Mouse (Mus musculus) olfactory bulb, adult 2 months (tissue): ENCODE data around the gene Gm10491. TPM values are rescaled to one million over a fixed set of nuclear protein-coding genes. Genes with fewer than 3 reads are reported as not detected.

Experiments used
- H3K27ac ChIP-seq: fragments of 200-500 bp; 2 replicates; pipeline ENCODE4 v1.5.1; 2012; ENCODE audit warnings: low read depth, low read length; ENCODE audit not compliant: insufficient read depth
- H3K4me1 ChIP-seq: fragments of 200-500 bp; 2 replicates; pipeline ENCODE4 v1.6.1; 2012; ENCODE audit warnings: low read length; ENCODE audit not compliant: control insufficient read depth, insufficient read depth
- H3K4me3 ChIP-seq: fragments of 200-500 bp; 2 replicates; pipeline ENCODE4 v1.5.1; 2012; ENCODE audit warnings: mild to moderate bottlenecking, low read depth, low read length, moderate library complexity; ENCODE audit not compliant: insufficient read depth
- CTCF ChIP-seq: fragments of 200-500 bp; IDR thresholded peaks from 2 replicates; pipeline ENCODE4 v1.5.1; 2012; ENCODE audit warnings: low read depth, mild to moderate bottlenecking, low read length, moderate library complexity; ENCODE audit not compliant: insufficient read depth
- POLR2A ChIP-seq: fragments of 200-500 bp; IDR thresholded peaks from 2 replicates; pipeline ENCODE4 v1.6.1; 2012; ENCODE audit warnings: mild to moderate bottlenecking, low read depth, low read length, moderate library complexity; ENCODE audit not compliant: insufficient read depth
- WGBS: fragments of 180-500 bp; shearing (Covaris S2); methylation state at CpG from one replicate; pipeline ENCODE4 v1.1.7; 2018; 5-methylcytosine and 5-hydroxymethylcytosine counted together
- polyA plus RNA-seq: library from polyadenylated mRNA; stranded (reverse); fragments of >200 nt; gene quantifications from 2 replicates; pipeline ENCODE4 v1.2.4, GENCODE M21; 2012; ENCODE audit warnings: low replicate concordance; ENCODE audit not compliant: missing spikeins, insufficient read depth, insufficient read length

Gene Gm10491
- polyA plus RNA-seq, 1 experiment: not detected

GRCm38 (mm10) chrX:7898211-7898610 is 9.4 kb downstream of the Gm10491 start:
- TF ChIP-seq POLR2A (no peak), CTCF (no peak)
- WGBS: 26% methylated on average over 13 of the region's 13 CpGs
- peak overlapping the region; percentile 65 for H3K4me3 ChIP-seq
- peak overlapping the region; percentile 98 for H3K27ac ChIP-seq
- H3K4me1 ChIP-seq: no peaks in the 10 kb centered on the region; the same call in 1 of the 2 replicates

- WGBS: 11% methylated on average over 48 of the region's 49 CpGs
- no peaks in the 10 kb centered on the region for H3K4me1 ChIP-seq
- H3K27ac ChIP-seq: peak within 1 kb of the TSS; percentile 85
- TF ChIP-seq CTCF (no peak), POLR2A (peak; percentile 42)
- H3K4me3 ChIP-seq: peak within 1 kb of the TSS; percentile 74
Measured at GRCm38 (mm10) chrX:7883841-7884567, 23.6 kb downstream of the Gm10491 start, which contains the start of gene Slc35a2. Gene Slc35a2, plus strand, starts transcription at chrX:7884028.

GRCm38 (mm10) chrX:7879819-7880218 is 27.8 kb downstream of the Gm10491 start:
- H3K27ac ChIP-seq: no peak overlapping the region
- H3K4me1 ChIP-seq: no peaks in the 10 kb centered on the region
- H3K4me3 ChIP-seq: peak overlapping the region; percentile 40
- TF ChIP-seq CTCF: no peak
- 9% methylated on average over 11 of the region's 11 CpGs for WGBS

GRCm38 (mm10) chrX:7878495-7878894 is 29.1 kb downstream of the Gm10491 start:
- TF ChIP-seq CTCF (no peak), POLR2A (no peak)
- Histone ChIP-seq H3K4me1 (no peaks in the 10 kb centered on the region), H3K4me3 (peak overlapping the region; percentile 81), H3K27ac (peak overlapping the region; percentile 71)
- 21% methylated on average over 21 of the region's 21 CpGs for WGBS

- TF ChIP-seq POLR2A (peak; percentile 49), CTCF (no peak)
- Histone ChIP-seq H3K27ac (peak within 1 kb of the TSS; percentile 71), H3K4me3 (peak within 1 kb of the TSS; percentile 81), H3K4me1 (no peaks in the 10 kb centered on the region)
- WGBS: 12% methylated on average over 38 of the region's 38 CpGs
Measured at GRCm38 (mm10) chrX:7878007-7878419, 29.6 kb downstream of the Gm10491 start, which contains the start of gene Pim2. Gene Pim2, plus strand, starts transcription at chrX:7878262.

- Histone ChIP-seq H3K4me3 (no peak overlapping the region), H3K27ac (no peak overlapping the region), H3K4me1 (no peaks in the 10 kb centered on the region)
- 33% methylated on average over 3 of the region's 3 CpGs for WGBS
- TF ChIP-seq POLR2A (no peak), CTCF (no peak)
Measured at GRCm38 (mm10) chrX:7869826-7870225, 37.8 kb downstream of the Gm10491 start.

- Histone ChIP-seq H3K4me3 (no peak overlapping the region), H3K4me1 (no peaks in the 10 kb centered on the region), H3K27ac (no peak overlapping the region)
- TF ChIP-seq CTCF (no peak), POLR2A (no peak)
- 42% methylated on average over 2 of the region's 2 CpGs for WGBS
Measured at GRCm38 (mm10) chrX:7868506-7868905, 39.1 kb downstream of the Gm10491 start.

- 90% methylated on average over 1 of the region's 1 CpGs for WGBS
- Histone ChIP-seq H3K4me1 (no peaks in the 10 kb centered on the region), H3K27ac (no peak overlapping the region), H3K4me3 (no peak overlapping the region)
- TF ChIP-seq POLR2A (no peak), CTCF (no peak)
Measured at GRCm38 (mm10) chrX:7867141-7867540, 40.5 kb downstream of the Gm10491 start.

- TF ChIP-seq CTCF: no peak
- 62% methylated on average over 2 of the region's 2 CpGs for WGBS
- H3K4me3 ChIP-seq: no peak overlapping the region
- no peaks in the 10 kb centered on the region for H3K4me1 ChIP-seq
- no peak overlapping the region for H3K27ac ChIP-seq
Measured at GRCm38 (mm10) chrX:7865786-7866185, 41.8 kb downstream of the Gm10491 start.

- H3K4me3 ChIP-seq: no peak overlapping the region
- no peak for TF ChIP-seq POLR2A
- TF ChIP-seq CTCF: no peak
- WGBS: 64% methylated on average over 2 of the region's 2 CpGs
- no peaks in the 10 kb centered on the region for H3K4me1 ChIP-seq
- H3K27ac ChIP-seq: no peak overlapping the region
Measured at GRCm38 (mm10) chrX:7865343-7865742, 42.3 kb downstream of the Gm10491 start.
